Mouse (Mus musculus): ENCODE data around the gene Cd300ld4.

DNA sequence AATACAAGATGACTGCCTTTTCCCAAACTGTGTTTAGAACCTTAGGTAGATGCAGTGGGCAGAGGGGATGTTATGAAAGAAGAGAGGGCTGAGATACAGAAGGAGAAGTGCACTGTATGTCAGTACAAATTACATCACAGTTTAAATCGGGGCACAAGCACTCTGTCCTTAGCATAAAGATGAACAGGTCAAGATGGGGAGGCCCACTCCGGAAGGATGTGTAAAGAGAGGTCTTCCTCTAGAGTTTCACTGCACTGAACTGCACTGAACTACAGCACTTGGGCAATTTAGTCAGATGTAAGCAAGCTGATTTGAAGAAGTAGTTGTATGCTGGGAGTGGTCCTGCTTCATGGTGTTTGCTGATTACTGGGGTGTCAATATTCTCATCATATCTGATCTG is 33.0 kb upstream of the Cd300ld4 start:
- TF ChIP-seq CTCF (IDR thresholded peaks at IDR 0.05; ENCODE audit: extremely low read depth, insufficient read length, insufficient replicate concordance, low read depth, low read length) (no peak), POLR2A (IDR thresholded peaks at IDR 0.05; ENCODE audit: low read depth, low read length) (no peak)

Measured in small intestine, adult 2 months (tissue).